Mouse (Mus musculus): ENCODE measurements around the gene Tbxas1.

Tbxas1 gene

GRCm38 (mm10) chr6:38859819-38860218 lies 15.4 kb upstream of the Tbxas1 start:
- DNase-seq (ENCODE audit: low spot score in 2 of 2), result no peak

DNA sequence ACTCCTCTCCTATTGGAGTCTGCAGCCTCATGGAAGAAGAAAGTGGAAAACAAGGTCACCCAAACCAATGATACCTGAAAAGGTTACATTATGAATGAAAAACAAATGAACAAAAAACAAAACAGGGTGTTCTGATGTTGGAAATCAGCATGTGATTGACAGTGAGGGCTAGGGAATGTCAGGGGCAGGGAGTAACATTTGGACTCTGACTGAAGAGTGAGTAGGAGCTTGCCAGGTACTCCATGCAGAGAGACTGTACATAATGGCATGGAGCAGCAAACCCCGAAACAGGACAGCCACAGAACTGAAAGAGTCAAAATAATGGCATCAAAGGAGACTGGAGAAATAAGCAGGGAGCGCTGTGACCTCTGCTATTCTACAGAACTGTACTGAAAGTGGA lies 14.9 kb upstream of the Tbxas1 start:
- no peak for DNase-seq (ENCODE audit: low spot score in 2 of 2)

GRCm38 (mm10) chr6:38863595-38863994 lies 11.6 kb upstream of the Tbxas1 start:
- DNase-seq (ENCODE audit: low spot score in 2 of 2), result no peak

DNA sequence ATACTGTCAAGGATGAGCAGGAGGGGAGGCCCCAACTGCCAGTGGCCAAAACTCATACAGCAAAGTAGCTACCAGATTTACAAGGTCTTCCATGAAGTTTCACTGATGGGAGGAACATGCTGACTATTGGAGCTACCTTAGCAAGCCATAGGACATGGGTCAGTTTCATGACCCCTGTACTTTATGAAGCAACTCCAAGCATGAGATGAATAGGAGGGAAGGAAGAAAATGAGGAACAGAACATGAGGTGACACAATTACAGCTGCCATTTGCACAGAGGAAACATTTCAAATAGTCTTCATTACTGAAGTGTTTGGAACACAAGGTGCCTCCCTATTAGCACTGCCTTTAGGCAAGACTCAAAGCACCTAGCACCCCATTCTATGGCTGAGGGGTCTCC lies 9.4 kb upstream of the Tbxas1 start:
- DNase-seq (ENCODE audit: low spot score in 2 of 2), result no peak

DNA sequence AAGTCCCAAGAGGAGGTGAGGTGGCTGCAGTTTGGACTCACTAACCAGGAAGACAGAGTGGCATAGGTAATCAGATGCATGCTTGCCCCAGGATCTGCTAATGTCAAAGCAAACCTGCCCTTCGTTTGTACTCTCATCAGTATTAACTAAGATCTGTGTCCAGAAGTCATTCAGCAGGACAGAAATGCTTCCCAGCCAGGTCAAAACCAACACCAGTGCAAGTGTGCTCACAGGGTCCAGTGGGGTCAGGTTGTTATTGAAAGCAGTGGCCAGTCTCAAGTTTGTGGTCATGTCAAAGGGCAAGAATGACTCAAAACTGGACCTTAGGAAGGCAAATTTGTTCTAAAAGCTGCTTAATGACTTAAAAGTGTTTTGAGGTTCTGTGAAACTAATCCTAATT lies 8.8 kb upstream of the Tbxas1 start:
- DNase-seq (ENCODE audit: low spot score in 2 of 2), result no peak

DNA sequence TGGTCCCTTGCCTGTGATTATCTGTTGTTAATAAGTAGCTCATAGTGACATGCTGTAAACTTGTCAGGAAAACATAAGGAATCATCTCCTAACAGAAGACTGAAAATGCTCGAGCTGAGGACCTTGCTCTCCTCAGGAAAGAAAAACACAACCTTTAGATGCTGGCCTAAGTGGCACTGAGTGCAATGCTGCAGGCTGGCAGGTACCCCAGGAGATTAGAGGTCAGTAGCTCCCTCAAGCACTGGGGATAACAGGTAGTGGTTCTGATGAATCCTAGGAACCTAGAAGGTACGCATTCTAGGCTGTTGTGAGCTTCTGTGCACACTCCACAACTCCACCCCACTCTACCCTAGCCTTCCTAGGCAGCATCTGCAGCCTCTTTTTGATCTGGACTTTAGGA lies 8.4 kb upstream of the Tbxas1 start:
- no peak for DNase-seq (ENCODE audit: low spot score in 2 of 2)

GRCm38 (mm10) chr6:38867291-38867690 lies 7.9 kb upstream of the Tbxas1 start:
- DNase-seq (ENCODE audit: low spot score in 2 of 2), result no peak

- DNase-seq (ENCODE audit: low spot score in 2 of 2), result no peak
Measured at GRCm38 (mm10) chr6:38868974-38869373, 6.2 kb upstream of the Tbxas1 start.

DNA sequence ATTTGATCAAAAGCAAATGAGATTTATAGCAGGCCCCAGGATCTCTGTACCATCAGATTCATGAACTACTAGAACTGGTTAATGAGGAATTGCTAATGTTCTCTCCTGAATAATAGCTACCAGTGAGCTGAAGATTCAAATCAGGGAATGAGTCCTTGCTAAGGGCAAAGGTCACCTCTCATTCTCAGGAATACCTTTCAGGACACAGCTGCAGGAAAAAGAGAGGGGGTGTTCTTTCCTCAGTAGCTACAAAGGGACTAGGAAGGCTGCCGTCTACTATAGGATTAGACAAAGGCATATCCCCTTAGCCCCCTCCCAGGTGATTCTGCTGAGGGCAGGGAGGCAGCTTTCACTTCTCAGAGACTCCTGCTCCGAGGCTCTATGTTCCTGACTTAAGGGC lies 5.1 kb upstream of the Tbxas1 start:
- no peak for DNase-seq (ENCODE audit: low spot score in 2 of 2)

DNA sequence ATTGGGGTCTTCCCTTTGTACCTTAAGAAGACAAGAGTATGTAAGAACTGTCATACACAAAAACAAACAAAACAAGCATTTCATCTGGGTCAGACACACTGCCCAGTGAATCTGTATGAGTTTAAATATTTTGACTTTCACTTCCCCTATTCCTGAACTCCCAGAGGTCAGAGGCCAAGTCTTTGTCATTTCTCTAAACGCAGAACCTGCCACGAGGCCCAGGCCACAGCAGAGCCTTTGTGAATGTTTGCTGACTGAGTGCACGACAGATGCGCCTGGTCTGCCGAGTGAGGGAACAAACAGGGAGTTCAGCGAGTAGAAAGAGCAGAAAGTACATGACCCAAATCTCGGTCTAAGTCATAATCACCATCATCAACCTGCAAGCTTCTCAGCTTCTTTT lies 4.2 kb upstream of the Tbxas1 start:
- no peak for DNase-seq (ENCODE audit: low spot score in 2 of 2)

DNA sequence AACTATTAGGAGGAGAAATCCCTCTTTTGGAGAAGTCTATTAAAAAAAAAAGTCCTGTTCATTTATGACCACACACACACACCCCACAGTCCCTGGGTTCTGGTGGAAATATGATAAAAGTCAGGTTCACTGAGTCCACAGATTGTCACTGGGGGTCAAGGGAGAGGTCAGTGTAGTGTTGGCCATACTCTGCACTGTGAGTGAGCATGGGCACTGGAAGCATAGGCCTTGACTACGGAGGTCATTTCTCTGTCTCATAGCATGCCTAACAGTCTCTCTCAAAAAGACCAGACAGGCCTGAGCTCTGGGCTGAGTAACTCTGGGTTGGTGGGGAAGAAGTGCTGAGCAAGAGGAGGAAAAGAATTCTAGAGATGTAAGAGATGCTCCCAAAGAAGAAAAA lies 1.9 kb upstream of the Tbxas1 start:
- no peak for DNase-seq (ENCODE audit: low spot score in 2 of 2)

DNA sequence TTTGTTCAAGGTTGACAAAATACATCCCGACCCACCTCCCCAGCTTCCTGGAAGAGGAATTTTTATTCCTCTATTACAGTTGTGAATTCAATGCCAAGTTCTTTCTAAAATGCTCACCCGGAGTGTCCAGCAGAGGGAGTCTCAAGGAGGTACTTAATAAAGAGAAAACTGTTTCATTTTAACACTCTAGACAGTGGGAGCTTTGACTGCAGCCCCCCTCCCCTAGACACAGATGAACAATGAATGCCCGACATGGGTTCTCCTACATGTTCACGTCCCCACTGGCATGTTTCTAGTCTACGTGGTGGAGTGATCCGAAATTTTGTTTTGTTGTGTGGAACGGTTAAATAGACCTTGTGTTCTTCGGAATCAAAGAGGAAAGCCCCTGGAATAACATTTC lies 1.2 kb upstream of the Tbxas1 start:
- peak; percentile 40 to 51 for DNase-seq (ENCODE audit: low spot score in 2 of 2)

- DNase-seq (ENCODE audit: low spot score in 2 of 2), result no peak
Measured at GRCm38 (mm10) chr6:38874565-38875257, 493 bp upstream of the Tbxas1 start.

DNA sequence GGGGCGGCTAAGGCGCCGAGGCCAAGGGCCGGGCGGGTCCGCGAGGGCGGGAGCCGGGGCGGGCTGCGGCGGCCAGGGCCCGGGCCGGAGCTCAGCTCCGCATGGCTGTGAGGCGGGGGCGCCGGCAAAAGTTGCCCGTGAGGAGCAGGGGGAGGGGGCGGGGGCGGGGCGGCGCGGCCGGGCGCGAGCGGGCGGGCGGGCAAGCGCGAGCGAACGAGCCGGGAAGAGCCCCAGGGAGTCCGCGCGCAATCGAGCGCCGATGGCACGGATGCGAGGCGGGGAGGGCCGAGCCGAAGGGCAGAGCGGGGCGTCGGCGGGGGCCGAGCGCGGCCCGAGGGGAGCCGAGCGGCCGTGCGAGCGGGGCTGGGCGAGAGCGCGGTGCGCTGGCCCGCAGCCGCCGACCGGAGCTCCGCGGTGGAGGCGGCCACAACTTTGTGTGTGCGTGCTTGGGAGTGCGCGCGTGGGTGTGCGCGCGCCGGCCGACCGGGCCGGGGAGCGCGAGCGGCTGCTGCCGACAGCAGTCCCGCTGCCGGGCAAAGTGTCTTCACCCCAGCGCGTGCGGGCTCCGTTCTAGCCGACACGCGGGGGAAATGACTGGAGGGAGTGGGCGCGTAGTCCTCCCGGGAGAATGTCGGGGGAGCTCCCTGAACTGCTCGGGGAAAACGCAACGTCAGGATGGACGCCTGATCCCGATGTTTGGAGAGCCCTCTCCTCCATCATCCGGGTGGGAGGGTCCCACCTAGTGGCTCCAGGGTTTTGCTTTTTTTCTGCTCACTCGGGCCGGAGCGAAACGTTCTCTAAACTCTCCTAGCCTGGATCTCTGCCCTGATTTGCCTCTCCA lies 1.1 kb downstream of the Tbxas1 start, which contains the start of gene Hipk2:
Gene Hipk2 (minus strand): TSS at position 95 of the 841 bp plus-strand sequence.
- peak; percentile 52 to 55 for DNase-seq (ENCODE audit: low spot score in 2 of 2)

DNA sequence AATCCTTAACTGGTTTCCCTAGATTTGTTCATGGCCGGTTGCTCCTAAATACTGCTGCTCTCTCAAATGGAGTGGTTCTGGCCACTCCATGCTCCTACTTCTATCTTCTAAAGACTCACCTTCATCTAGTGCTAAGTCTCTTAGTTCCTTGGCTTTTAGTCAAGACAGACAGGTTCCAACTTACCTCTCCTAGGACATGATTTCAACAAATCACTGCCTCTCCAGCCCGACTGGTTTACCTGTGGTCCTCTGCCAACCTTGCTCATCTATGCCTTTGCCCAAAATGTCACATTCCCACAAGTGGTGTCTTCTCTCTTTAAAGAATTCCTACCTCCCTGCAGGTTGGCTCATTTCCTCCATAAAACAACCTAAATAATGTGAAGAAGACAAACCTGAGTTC lies 2.5 kb downstream of the Tbxas1 start:
- DNase-seq (ENCODE audit: low spot score in 2 of 2), result no peak

DNA sequence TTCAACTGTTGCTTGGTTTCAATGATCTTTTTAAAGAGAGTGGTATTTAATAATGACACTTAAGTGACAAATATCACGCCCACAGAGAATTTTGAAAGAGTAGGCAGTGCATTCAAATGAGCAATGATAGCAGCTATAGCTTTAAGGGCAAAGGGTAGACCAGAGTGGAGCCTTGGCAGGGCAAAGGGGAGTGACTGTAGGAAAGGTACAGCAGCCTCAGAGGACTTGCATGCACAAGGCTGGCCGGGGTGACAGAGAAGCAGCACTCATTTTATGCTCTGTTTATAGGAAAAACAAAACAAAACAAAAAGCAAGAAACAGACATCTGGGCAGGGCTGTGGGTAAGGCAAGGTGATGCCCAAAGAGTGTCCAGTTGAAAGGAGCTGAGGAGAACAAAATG lies 6.3 kb downstream of the Tbxas1 start:
- no peak for DNase-seq (ENCODE audit: low spot score in 2 of 2)

DNA sequence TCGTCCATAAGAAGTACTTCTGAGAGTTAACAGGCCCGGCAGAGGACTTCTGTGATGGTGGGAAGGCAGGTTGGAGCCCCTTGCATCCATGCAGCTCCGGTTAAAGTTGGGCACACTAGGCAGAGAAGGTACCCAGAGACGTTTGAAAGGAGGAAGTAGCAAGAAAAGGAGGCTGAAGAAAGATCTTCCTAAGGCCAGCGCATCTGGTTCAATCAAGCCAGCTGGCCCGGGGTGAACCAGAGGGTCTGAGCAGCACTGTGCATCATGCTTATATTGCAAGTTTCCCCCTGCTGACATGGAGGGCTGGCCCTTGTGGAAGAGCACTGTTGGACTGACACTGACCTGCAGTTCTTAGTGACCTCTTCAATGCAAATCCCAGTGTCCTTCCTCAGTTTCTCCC lies 6.8 kb downstream of the Tbxas1 start:
- no peak for DNase-seq (ENCODE audit: low spot score in 2 of 2)

GRCm38 (mm10) chr6:38882728-38883171 lies 7.5 kb downstream of the Tbxas1 start:
- no peak for DNase-seq (ENCODE audit: low spot score in 2 of 2)

DNA sequence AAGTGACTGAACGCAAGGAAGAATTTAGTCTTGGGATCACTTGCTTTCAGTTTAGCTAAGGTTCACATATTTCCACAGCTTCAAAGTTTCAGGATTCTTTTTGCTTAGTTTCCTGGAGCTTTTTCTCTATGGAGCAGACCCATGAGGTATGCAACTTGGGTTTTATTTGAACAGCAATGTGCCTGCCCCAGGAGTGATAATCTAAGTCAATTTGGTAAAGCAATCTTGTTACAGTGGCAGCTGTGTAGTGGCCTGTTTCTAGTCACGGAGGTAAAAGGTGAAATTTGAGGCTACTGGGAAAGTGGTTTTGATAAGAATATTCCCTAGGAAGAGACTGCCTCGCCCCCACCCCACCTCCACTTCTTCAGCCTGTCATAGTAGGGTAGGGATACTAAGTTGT lies 9.3 kb downstream of the Tbxas1 start:
- DNase-seq (ENCODE audit: low spot score in 2 of 2), result no peak

DNA sequence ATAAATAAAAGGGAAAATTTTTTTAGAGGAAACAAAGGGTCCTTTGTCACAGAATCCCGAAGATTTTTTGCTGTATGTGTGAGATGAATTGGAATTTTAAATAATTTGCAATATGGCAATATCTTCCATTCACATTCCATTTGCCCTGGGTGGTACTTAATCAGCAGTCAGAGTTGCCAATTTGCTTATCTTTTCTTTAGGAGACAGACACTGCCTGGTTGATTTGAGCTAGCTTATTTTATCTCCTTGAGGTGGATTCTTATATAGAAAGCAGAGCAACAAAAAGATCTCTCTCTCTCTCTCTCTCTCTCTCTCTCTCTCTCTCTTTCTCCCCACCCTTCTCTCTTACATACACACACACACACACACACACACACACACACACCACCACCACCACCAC lies 9.9 kb downstream of the Tbxas1 start:
- no peak for DNase-seq (ENCODE audit: low spot score in 2 of 2)

- DNase-seq (ENCODE audit: low spot score in 2 of 2), result no peak
Measured at GRCm38 (mm10) chr6:38887436-38887835, 12.2 kb downstream of the Tbxas1 start.

DNA sequence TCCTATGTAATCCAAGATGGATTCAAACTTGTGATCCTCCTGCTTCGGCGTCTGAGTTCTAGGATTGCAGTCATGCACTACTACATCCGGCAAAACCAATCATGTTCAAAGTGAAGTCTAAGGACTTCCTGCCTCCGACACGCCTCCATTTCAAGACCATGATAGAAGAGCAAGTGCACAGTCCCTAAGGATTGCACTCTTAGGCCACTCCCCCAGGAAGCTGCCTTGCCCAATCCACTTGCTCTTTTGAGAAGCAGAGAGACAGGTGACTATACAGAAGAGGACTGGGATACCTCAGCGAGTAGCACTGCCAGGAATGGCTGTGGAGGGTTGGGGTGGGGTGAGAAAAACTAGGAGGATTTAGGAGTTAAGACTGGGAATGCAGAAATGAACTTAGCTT lies 14.0 kb downstream of the Tbxas1 start:
- no peak for DNase-seq (ENCODE audit: low spot score in 2 of 2)

DNA sequence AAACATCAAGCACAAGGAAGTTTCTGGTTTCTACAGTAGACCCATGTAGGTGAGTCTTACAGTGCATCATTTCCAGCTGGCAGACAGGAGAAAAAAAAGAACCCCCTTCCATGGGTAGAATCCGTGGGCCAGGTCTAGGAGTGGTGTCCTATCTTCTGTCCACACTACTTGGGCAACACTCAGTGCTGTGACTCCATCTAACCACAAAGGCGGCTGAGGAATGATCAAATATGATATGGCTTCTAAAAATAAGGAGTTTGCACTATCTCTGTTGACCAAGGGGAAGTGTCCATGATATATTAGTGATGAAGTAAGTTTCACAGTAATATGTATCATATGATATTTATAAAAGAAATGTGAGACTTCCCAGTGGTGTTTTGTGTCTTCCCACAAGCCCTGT lies 16.8 kb downstream of the Tbxas1 start:
- DNase-seq (ENCODE audit: low spot score in 2 of 2), result no peak
